Mouse (Mus musculus): ENCODE results near the gene Uba52. TPM values are rescaled to one million over a fixed set of nuclear protein-coding genes. Genes with fewer than 3 reads are reported as not detected.

Gene Uba52
- total and polyA plus RNA-seq, 2 experiments from 2014 or later: 887 to 1,011 TPM

- Histone ChIP-seq H3K9me3 (replicated peaks; ENCODE audit: control insufficient read depth, low read length) (no peaks in the 10 kb centered on the region), H3K4me1 (ENCODE audit: control insufficient read depth, insufficient read depth) (peaks cover 42% of the 10 kb centered on the region), H3K27me3 (ENCODE audit: control insufficient read depth, insufficient read depth, low read length) (no peaks in the 10 kb centered on the region), H3K9ac (replicated peaks; ENCODE audit: low read depth, low read length) (no peak overlapping the region), H3K36me3 (replicated peaks; ENCODE audit: control insufficient read depth, insufficient read depth, low read length) (no peaks in the 10 kb centered on the region), H3K27ac (ENCODE audit: low read depth) (no peak overlapping the region), H3K4me3 (ENCODE audit: low read depth, low read length) (no peak overlapping the region), H3K4me2 (ENCODE audit: low read depth, low read length) (no peak overlapping the region)
- DNase-seq (ENCODE audit: low spot score) (no peak), ATAC-seq (ENCODE audit: insufficient read depth, low read depth) (no peak)
- 47% methylated on average over 1 of the region's 1 CpGs for WGBS
- no peak for TF ChIP-seq EP300 (IDR thresholded peaks at IDR 0.05; ENCODE audit: low read depth)
These were observed 42.7 kb downstream of the Uba52 start for GRCm38 (mm10) chr8:70467907-70468306.

- no peaks in the 10 kb centered on the region for H3K36me3 ChIP-seq (replicated peaks; ENCODE audit: control insufficient read depth, insufficient read depth, low read length)
- no peaks in the 10 kb centered on the region for H3K9me3 ChIP-seq (replicated peaks; ENCODE audit: control insufficient read depth, low read length)
- 56% methylated on average over 5 of the region's 5 CpGs for WGBS
- H3K4me3 ChIP-seq (ENCODE audit: low read depth, low read length): no peak overlapping the region
- 0 out of 2 replicates have a peak overlapping the region, but pooled peaks have one; percentile 28 for H3K27ac ChIP-seq (ENCODE audit: low read depth)
- peaks cover 42% of the 10 kb centered on the region for H3K4me1 ChIP-seq (ENCODE audit: control insufficient read depth, insufficient read depth)
- H3K4me2 ChIP-seq (ENCODE audit: low read depth, low read length): 0 out of 2 replicates have a peak overlapping the region, but pooled peaks have one; percentile 23
- 0 out of 2 replicates have a peak overlapping the region, but pooled peaks have one; percentile 7 for H3K9ac ChIP-seq (replicated peaks; ENCODE audit: low read depth, low read length)
- no peak for ATAC-seq (ENCODE audit: insufficient read depth, low read depth)
- TF ChIP-seq EP300 (IDR thresholded peaks at IDR 0.05; ENCODE audit: low read depth): no peak
- TF ChIP-seq CTCF (IDR thresholded peaks at IDR 0.05; ENCODE audit: low read depth): no peak
- H3K27me3 ChIP-seq (ENCODE audit: control insufficient read depth, insufficient read depth, low read length): no peaks in the 10 kb centered on the region
- DNase-seq (ENCODE audit: low spot score): no peak
These were observed 43.3 kb downstream of the Uba52 start for GRCm38 (mm10) chr8:70467229-70467725.

- 0 out of 2 replicates have a peak overlapping the region, but pooled peaks have one; percentile 28 for H3K27ac ChIP-seq (ENCODE audit: low read depth)
- H3K9me3 ChIP-seq (replicated peaks; ENCODE audit: control insufficient read depth, low read length): no peaks in the 10 kb centered on the region
- ATAC-seq (ENCODE audit: insufficient read depth, low read depth) (no peak), DNase-seq (ENCODE audit: low spot score) (no peak)
- 0 out of 2 replicates have a peak overlapping the region, but pooled peaks have one; percentile 7 for H3K9ac ChIP-seq (replicated peaks; ENCODE audit: low read depth, low read length)
- no peaks in the 10 kb centered on the region for H3K27me3 ChIP-seq (ENCODE audit: control insufficient read depth, insufficient read depth, low read length)
- peaks cover 42% of the 10 kb centered on the region for H3K4me1 ChIP-seq (ENCODE audit: control insufficient read depth, insufficient read depth)
- 0 out of 2 replicates have a peak overlapping the region, but pooled peaks have one; percentile 23 for H3K4me2 ChIP-seq (ENCODE audit: low read depth, low read length)
- 39% methylated on average over 11 of the region's 11 CpGs for WGBS
- TF ChIP-seq CTCF (IDR thresholded peaks at IDR 0.05; ENCODE audit: low read depth): no peak
- TF ChIP-seq EP300 (IDR thresholded peaks at IDR 0.05; ENCODE audit: low read depth): no peak
- H3K36me3 ChIP-seq (replicated peaks; ENCODE audit: control insufficient read depth, insufficient read depth, low read length): no peaks in the 10 kb centered on the region
- H3K4me3 ChIP-seq (ENCODE audit: low read depth, low read length): no peak overlapping the region
These were observed 43.8 kb downstream of the Uba52 start for GRCm38 (mm10) chr8:70466771-70467170.

GRCm38 (mm10) chr8:70466305-70466704 lies 44.3 kb downstream of the Uba52 start:
- no peak overlapping the region for H3K4me3 ChIP-seq (ENCODE audit: low read depth, low read length)
- no peaks in the 10 kb centered on the region for H3K27me3 ChIP-seq (ENCODE audit: control insufficient read depth, insufficient read depth, low read length)
- H3K4me1 ChIP-seq (ENCODE audit: control insufficient read depth, insufficient read depth): peaks cover 44% of the 10 kb centered on the region
- 75% methylated on average over 4 of the region's 4 CpGs for WGBS
- no peaks in the 10 kb centered on the region for H3K36me3 ChIP-seq (replicated peaks; ENCODE audit: control insufficient read depth, insufficient read depth, low read length)
- no peaks in the 10 kb centered on the region for H3K9me3 ChIP-seq (replicated peaks; ENCODE audit: control insufficient read depth, low read length)
- 0 out of 2 replicates have a peak overlapping the region, but pooled peaks have one; percentile 23 for H3K4me2 ChIP-seq (ENCODE audit: low read depth, low read length)
- no peak overlapping the region for H3K9ac ChIP-seq (replicated peaks; ENCODE audit: low read depth, low read length)
- ATAC-seq (ENCODE audit: insufficient read depth, low read depth): no peak
- DNase-seq (ENCODE audit: low spot score): no peak
- no peak for TF ChIP-seq EP300 (IDR thresholded peaks at IDR 0.05; ENCODE audit: low read depth)
- TF ChIP-seq CTCF (IDR thresholded peaks at IDR 0.05; ENCODE audit: low read depth): no peak
- H3K27ac ChIP-seq (ENCODE audit: low read depth): 0 out of 2 replicates have a peak overlapping the region, but pooled peaks have one; percentile 28

GRCm38 (mm10) chr8:70465701-70466100 lies 44.9 kb downstream of the Uba52 start:
- Histone ChIP-seq H3K4me1 (ENCODE audit: control insufficient read depth, insufficient read depth) (peaks cover 47% of the 10 kb centered on the region), H3K27ac (ENCODE audit: low read depth) (no peak overlapping the region), H3K27me3 (ENCODE audit: control insufficient read depth, insufficient read depth, low read length) (no peaks in the 10 kb centered on the region), H3K4me3 (ENCODE audit: low read depth, low read length) (no peak overlapping the region), H3K4me2 (ENCODE audit: low read depth, low read length) (no peak overlapping the region), H3K9ac (replicated peaks; ENCODE audit: low read depth, low read length) (no peak overlapping the region), H3K36me3 (replicated peaks; ENCODE audit: control insufficient read depth, insufficient read depth, low read length) (no peaks in the 10 kb centered on the region), H3K9me3 (replicated peaks; ENCODE audit: control insufficient read depth, low read length) (no peaks in the 10 kb centered on the region)
- ATAC-seq (ENCODE audit: insufficient read depth, low read depth) (no peak), DNase-seq (ENCODE audit: low spot score) (no peak)
- 99% methylated on average over 4 of the region's 4 CpGs for WGBS
- TF ChIP-seq CTCF (IDR thresholded peaks at IDR 0.05; ENCODE audit: low read depth) (no peak), EP300 (IDR thresholded peaks at IDR 0.05; ENCODE audit: low read depth) (no peak)

GRCm38 (mm10) chr8:70464162-70464561 lies 46.4 kb downstream of the Uba52 start:
- WGBS: 94% methylated on average over 6 of the region's 6 CpGs
- H3K9ac ChIP-seq (replicated peaks; ENCODE audit: low read depth, low read length): no peak overlapping the region
- H3K4me2 ChIP-seq (ENCODE audit: low read depth, low read length): no peak overlapping the region
- peaks cover 34% of the 10 kb centered on the region for H3K4me1 ChIP-seq (ENCODE audit: control insufficient read depth, insufficient read depth)
- H3K4me3 ChIP-seq (ENCODE audit: low read depth, low read length): no peak overlapping the region
- H3K27ac ChIP-seq (ENCODE audit: low read depth): no peak overlapping the region
- DNase-seq (ENCODE audit: low spot score) (no peak), ATAC-seq (ENCODE audit: insufficient read depth, low read depth) (no peak)
- no peaks in the 10 kb centered on the region for H3K36me3 ChIP-seq (replicated peaks; ENCODE audit: control insufficient read depth, insufficient read depth, low read length)
- TF ChIP-seq EP300 (IDR thresholded peaks at IDR 0.05; ENCODE audit: low read depth) (no peak), CTCF (IDR thresholded peaks at IDR 0.05; ENCODE audit: low read depth) (no peak)
- no peaks in the 10 kb centered on the region for H3K27me3 ChIP-seq (ENCODE audit: control insufficient read depth, insufficient read depth, low read length)
- no peaks in the 10 kb centered on the region for H3K9me3 ChIP-seq (replicated peaks; ENCODE audit: control insufficient read depth, low read length)

All from heart, postnatal 0 days (tissue).